Mouse (Mus musculus): ENCODE measurements at regions not wholly inside any gene's neighbourhood (a gene's known extent, or its start where the extent isn't known, plus 50 kb on each side); places are given as distances from the start of the nearest gene placed in this dataset.

DNA sequence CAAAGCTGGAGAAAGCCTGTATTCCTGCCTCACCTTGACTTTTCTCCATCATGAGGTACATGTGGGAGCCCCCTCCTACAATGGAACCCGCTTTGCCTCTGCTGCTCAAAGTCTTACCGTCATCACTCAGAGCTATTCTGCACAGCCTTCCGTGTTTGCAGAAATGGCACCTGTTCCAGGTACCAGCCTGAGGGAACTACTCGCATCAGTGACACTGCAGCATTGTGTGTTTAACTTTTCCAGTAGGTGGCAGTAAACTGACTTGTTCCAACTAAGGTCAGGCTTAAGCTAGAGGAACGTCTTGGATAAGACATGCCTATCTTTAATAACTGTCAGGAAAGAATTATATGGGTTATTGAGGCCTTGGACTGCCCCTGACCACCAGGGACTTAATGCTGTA is 71.4 kb downstream of the Fam173b start:
- no peak for DNase-seq (ENCODE audit: low spot score)

DNA sequence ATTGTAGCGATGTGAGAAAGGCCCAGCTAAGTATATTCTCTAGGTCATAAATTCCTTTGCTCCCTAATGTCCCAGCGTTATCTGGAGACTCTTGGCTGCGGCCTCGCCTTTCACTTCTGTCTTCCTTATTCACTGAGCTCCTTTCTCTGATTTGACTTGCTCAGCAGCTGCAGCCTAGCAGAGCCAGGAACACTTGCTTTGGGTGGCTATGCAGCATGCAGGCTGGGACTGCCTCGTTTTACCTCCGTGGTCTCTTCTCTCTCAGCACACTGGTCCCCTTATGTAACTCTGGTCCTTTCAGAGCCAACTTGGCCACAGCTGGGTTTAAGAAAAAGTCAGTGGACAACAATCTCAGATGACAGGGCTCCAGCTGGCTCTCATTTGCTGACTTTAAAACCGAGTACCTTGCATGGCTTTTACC is 75.1 kb downstream of the Fam173b start:
- no peak for DNase-seq (ENCODE audit: low spot score)

DNA sequence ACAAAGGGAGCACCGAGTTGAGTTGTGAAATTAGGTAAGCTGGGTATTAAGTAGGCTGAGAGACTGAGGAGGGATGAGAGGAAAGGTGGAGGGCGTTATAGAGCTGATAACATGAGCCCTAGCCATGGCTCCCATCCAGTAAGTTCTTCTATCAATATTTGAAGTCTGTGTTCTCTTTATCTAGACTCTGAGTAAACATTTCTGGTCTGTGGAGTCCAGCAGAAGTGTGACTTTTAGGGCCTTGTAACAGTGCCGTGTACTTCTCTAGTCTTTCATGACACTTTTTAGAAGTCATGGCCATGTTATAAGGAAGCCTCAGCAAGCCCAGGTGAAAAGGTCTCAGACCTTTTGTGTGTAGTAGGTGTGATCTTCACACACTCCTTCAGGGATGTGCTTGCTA is 91.5 kb downstream of the Fam173b start:
- DNase-seq (ENCODE audit: low spot score): no peak

DNA sequence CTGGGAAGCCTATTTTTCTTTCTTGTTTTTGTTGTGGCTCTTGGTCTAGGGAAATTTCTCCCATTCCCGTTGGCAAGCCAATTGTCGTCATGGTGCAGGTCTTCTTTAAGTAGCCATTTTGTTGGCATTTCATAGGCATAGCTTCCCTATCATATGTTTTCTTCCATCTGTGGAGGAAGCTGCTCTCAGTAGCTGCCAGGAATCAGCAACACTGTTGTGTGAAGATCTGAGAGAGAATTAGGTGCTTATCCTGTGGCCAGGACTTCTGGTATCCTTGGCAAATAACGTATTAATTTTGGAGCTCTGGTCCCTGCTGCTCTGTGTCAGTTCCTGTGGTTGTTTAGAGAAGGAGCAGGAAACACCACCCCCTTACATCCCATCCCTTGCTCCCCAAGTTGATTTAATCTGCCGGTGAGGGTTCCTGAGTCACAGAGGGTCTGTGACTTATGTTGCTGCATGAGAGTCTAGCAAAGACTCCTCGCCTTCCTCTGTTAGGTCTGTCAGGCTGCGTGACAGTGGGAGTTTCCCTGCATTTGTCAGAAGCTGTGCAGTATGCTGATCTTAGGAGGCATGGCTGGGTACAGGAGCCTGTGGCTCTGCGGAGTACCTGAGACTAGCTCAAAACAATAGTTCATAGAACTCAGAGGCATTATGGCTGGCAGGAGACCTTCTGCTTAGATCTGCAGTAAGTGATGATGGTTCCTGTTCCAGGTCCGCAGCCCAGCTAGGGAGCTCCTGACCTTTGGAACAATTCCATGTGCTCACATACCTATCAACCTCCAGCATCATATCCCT is 93.4 kb downstream of the Fam173b start:
- no peak for DNase-seq (ENCODE audit: low spot score)

DNA sequence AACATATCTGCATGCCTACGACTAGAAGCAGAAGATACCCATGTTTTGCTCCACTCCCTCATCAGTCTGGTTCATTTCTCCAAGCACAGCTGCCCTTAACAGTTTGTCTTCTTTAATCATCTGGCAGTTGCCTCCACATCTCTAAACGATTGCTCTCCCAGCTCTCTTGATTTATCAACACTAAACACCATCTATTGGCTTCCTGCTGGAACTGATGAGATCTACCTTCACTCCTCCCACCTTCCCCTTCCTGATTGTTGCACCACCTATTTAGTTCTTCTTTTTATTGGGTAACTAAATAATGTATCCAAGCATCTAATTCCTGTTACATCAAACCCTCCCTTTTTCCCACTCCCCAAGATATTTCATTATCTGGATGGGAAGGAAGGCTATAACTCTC is 101.7 kb downstream of the Fam173b start:
- DNase-seq (ENCODE audit: low spot score): no peak

DNA sequence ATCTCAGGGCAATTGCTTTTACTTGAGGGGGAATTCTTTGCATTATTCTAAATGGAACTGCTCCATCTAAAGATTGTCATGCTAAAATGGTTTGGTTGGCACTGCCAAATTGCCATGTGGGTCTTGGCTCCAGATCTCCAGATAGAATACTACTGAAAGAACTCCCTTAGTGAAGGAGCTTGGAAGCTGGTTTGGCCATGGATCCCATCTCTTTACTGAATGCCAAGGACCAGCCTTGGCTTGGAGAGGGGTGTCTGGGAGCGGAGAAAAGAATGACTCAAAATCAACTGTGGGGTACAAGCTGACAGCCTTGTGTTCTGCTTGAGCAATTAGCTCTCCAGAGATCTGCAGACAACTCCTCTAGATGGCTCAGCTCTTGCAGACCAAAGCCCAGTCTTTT is 105.8 kb downstream of the Fam173b start:
- DNase-seq (ENCODE audit: low spot score): no peak

DNA sequence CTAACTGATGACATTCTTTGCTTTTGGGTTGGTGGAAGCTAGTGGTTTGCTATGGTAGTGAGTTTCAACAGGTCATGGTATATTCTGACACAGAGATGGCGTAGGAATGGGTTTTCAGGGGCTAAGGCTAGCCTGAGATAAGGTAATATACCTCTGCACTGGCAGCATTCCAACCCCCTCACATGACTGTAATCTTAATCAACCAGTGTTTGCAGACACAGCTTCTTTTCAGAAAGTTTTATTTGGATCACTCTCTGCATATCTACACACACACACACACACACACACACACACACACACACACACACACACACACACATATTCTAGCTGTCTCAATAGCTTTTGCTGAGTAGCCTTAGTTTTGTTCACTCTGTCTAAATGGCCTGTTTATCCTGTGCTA is 119.4 kb downstream of the Fam173b start:
- no peak for DNase-seq (ENCODE audit: low spot score)

DNA sequence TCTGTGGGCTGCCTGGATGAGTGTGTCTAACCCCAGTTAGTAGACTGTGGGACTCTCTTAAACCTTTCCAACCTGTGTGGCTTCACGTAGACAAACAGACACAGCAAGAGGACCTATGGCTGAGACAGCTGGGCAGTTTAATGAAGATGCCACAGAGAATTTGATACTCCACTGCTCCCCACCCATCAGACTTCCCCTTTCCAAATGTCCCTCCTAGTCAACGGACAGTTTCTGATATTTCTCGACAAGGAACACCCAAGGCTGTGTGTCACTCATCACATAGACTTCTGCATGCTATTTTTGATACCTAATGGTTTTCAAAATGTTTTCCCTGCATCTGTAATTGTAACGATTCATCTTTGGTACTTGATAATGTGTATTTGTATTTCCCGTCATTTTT is 120.8 kb downstream of the Fam173b start:
- DNase-seq (ENCODE audit: low spot score): no peak

DNA sequence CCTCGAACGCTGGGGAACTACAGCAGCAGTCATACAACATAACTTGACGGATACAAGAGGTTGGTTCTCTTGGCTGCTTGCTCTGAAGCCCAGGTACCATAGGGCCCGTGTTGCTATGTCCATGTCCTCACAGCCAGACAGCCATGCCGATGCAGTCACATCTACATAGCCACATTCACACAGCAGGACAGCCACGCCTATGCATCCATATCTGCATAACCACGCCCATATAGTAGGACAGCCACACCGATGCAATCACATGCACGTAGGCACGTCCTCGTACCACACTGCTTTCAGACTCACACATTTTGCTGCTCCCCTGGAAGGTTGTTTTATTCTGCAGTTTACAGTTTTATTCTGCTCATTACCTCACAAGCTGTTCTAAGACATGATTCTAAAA is 122.6 kb downstream of the Fam173b start:
- no peak for DNase-seq (ENCODE audit: low spot score)

DNA sequence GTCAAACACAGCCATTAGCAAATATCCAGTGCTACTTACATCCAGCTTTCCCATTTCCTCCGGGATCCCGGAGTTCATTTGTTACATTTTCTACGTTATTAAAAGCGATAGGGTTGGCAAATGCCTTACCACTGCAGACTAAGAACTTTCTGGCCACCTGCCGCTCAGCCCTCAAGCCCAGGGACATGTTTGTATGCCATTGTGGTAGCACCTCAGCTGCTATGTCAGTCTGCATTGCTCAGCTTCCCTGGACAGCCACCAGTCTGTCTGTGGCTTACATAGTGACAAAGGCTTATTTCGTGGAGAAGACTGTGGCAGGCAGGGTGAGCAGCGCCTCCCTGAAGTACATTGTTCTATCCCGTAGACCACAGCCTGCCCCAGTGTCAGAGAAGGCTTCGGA is 127.5 kb downstream of the Fam173b start:
- no peak for DNase-seq (ENCODE audit: low spot score)

DNA sequence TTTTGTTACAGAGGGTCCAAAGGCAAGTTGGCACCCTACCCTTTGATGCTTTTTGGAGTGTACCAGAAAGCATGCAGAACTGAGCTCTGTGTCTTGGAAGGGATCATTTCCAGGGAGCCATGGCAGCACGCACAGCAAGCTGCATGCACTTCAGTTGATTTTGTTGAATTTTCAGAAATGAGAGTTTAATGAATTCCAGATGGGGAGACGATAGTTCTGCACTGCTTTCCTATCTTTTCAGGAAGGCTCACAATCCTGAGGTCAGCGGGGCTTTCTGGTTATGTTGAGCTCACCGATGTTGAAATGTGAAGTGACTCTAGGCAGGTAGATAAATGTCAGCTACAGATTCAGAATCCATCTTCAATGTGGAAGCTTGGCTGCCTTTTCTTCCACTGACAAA is 140.0 kb downstream of the Fam173b start:
- no peak for DNase-seq (ENCODE audit: low spot score)

DNA sequence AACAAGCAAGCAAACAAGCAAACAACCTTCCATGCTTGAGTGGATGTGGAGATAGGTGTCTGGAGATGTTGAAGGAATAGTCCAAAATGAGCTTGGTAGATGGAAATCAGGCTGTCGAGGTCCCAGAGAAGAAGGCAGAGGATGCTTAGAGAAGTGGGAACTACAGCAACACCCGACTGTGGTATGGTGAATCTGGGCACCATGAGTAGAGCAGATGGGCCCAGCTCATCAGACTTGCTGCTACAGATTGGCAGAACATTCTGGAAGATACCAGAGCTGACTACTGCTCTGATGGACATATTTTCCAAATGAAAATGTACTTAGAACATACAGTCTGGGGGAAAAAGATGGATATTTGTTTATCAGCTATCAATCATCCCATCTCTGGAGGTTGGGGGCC is 142.9 kb downstream of the Fam173b start:
- DNase-seq (ENCODE audit: low spot score): no peak

DNA sequence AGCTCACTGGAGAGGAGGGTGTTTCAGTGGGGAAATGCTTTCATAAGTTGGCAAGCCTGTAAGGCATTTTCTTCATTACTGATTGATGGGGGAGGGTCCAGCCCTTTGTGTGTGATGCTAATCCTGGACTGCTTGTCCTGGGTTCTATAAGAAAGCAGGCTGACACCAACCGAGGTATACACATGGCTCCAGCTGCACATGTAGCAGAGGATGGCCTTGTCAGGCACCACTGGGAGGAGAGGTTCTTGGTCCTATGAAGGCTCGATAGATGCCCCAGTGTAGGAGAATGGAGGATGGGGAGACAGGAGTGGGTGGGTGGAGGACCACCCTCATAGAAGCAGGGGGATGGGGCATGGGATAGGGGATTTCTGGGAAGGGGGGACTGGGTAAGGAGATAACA is 151.0 kb downstream of the Fam173b start:
- DNase-seq (ENCODE audit: low spot score): no peak

DNA sequence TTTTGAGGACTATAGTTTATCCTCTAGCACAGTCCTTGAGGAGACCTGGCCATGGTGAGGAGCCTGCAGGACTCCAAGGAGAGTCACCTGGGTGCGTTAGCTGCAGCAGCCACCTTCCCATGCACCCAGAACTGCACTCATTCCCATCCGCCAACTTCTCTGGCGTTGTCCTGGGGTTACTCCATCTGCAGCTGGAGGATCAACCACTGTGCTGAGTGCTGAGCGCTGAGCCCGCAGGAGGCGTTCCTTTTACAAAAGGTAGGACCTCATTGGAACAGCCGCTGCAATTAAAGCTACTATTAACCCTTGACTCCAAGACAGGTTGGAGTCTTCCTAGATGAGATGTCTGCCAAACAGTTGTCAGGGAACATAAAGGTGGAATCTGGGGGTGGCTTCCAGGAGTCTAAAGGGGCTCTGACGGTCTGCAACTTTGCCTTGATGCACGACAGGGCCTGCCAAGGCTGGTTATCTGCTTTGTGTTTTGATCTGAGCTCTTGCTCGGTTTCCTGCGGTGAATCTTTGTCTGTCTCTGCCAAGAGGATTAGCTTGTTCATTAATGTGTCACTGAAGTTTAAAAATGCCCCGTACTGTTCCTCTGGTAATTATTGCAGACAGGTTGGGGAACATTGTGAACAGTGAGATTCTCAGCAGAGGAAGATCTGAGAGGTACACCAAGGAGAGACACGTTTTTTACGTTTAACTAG is 152.1 kb downstream of the Fam173b start:
- no peak for DNase-seq (ENCODE audit: low spot score)

DNA sequence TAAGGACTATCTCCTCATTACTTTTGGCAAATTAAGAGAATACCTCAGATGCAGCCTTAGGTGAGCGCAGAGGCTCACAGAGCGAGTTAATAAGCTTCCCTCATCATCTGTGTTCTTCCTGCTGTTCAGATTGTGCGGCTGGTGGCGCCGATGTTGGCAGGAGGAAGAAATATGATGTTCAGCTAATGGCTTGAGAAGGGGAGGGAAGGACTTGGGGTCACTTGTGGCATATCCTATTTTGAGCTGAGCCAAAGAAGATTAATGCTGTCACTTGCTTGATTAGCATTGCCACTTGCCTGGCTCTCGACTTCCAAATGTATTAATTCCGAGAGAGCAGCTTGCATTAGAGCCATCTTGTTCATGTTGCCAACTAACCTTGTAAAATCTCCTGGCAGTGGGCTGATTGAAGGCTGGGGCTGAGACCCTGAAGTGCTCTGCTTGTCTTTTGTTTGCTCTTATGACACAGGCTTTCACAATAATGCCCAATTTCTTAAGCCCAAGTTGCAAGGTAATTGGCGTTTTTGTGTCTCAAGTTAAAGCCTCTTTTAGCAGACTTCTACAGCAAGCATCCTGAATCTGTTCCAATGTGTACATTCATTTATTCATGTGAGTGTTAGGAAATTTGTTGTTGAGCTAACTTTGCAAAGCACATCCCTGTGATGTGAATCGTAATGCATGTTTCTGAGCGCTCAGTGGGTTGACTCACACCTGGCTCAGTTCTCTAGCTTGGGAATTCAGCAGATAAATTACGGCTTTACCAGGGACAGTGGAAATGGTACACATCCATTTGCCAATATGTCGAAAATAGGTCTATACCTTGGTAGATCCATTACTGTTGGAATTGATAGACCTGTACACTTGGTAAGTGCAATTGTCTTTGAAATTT is 167.6 kb downstream of the Fam173b start:
- no peak for DNase-seq (ENCODE audit: low spot score)

DNA sequence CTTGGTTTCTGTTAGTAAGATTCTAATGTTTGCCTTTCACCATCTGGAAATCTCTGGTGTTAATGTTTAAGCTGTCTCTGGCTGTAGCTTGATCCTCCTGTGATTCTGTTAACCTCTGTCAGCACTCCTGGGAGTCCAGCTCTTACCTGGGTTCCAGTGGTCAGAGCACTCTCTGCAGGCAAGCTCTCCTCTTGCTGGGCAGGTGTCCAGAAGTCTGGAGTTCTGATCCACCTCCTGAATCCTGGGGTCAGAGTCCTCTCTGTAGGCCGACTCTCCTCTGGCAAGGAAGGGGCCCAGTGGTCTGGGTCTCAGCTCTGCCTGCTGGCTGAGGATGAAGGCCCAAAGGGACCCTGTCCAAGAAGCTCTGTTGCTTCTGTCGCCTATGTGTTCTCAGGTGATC is 181.4 kb downstream of the Fam173b start:
- no peak for DNase-seq (ENCODE audit: low spot score)

DNA sequence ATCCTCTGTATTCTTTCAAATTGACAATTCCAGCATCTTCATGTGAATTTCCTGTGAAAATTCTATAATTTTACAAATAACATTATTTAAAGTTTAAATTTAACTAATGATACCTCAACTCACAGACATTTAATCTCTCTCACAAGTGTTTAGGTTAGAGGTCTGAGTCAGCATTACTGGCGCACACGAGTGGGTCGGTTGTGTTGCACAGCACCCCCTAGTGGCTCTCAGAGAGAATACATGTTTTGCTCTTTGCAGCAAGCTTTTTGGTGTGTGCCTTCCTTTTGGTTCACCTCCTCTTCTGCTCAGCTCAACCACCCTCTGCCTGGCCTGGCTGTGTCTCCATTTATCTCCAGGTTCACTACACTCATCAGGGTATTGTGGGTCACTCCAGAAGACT is 183.4 kb downstream of the Fam173b start:
- no peak for DNase-seq (ENCODE audit: low spot score)

DNA sequence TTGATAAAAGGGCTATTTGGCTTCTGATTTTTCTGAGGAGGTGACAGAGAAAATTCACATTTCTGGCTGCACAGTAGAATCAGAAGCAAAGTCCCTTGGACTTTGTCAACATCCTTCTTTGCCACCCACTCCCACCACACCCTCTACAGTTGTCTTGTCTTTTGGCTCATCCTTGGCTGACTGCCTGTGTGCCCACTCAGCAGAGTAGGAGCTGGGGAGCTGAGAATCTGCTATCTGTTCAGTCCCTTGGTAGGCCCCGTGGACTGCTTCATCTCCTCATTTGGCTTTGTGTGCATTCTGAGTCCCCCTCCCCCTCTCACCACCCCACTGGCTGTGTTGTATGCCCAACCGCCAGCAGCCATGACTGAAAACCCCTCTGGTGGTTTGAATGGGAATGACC is 197.2 kb downstream of the Fam173b start:
- no peak for DNase-seq (ENCODE audit: low spot score)

DNA sequence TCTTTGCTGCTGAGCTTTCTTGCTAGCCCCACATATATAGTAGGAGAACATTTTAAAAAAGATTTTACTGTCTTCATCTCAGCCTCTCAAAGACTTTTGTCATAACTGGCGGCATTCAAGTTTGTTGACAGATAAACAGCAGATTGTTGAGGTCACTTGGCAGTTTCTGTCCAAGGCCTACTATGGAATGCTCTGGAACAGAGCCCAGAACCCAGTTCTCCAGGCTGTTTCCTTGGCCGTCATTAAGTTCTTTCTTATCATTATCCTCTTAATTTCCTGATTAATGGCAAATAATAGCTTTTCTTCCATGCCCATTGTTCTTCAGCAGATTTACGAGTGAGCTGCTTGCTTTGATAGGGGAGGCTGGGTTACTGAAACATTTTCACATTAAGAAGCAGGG is 203.9 kb downstream of the Fam173b start:
- DNase-seq (ENCODE audit: low spot score): no peak

DNA sequence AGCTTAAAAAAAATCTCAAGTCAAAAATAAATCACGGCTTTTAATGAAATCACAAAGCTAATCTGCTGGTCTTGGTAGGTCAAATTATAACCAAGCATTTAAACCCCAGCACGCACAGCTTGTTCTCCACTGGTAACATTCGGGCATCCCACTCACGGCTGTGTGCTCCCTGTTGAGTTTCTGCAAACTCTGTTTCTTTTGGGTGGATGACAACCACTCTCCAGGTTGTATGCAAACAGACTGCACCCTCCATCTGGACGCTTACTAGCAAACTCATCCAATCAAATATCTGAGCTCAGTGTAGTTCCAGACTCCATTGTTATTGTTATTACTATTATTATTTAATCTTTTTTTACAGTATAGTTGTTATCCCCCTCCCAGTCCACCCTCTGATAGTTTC is 213.9 kb downstream of the Fam173b start:
- DNase-seq (ENCODE audit: low spot score): no peak

DNA sequence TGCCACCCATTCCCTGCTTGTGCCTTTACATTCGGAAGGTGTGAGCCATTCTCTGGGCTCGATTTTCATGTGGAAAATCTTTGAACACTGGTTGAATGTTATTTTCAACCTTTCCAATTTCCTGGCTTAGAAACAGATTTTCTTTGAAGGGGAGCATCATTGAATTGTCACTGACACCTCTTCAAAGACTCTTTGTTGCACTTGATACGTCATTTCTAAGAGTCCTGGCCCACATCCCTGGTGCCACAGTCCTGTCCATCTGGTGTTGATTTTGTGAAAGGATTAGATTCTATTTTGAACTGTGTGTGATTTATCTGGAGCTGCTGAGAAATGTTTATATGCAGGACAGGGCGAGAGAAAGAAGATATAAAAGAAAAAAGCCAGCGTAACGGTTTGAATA is 217.6 kb downstream of the Fam173b start:
- no peak for DNase-seq (ENCODE audit: low spot score)

DNA sequence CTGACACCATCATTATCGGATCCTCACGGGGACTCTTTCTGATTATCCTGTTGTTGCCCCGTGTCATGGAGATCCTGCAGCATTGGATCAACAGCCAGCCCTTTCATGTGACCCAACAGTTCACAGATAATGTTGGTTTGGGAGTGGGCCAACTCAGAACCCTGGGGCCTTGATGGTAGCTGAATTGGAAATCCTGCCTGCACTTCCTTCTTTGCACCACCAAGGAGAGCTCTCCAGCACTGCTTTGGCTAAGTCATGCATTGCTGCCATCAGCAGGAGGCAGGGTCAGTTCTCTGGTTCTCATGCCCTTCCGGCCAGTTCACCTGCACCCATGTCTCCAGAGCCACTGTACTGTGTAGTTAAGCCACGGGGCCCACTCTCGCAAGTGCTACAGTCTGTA is 225.6 kb downstream of the Fam173b start:
- no peak for DNase-seq (ENCODE audit: low spot score)

DNA sequence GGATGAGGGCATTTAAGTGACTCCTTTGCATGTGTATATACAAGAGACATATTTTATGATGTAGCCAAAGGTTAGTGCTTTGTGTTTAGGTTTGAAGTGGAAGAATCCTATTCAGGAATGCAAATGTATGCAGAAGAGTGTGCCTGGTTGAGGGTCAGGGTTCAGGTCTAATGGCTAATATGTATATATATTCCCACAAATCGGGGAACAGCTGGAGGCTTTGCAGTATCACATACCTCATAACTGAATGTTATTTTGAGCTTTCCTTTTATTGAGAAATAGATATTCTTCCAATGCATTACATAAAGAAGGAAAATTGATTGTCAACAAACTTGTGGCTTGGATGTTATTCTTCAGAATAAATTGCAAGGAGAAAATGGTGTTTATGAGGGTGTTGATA is 239.9 kb downstream of the Fam173b start:
- no peak for DNase-seq (ENCODE audit: low spot score)
